In genomic region chr15:77955440-77956403, GRCm38 (mm10) we compare ENCODE assay signal across 8 mouse cellular contexts. TPM values are rescaled to one million over a fixed set of nuclear protein-coding genes. Genes with fewer than 3 reads are reported as not detected.
DNase-seq lines count a peak whose midpoint lies in the region; ATAC-seq and TF ChIP-seq lines count a peak whose summit lies in the region.

No protein-coding gene starts in this region.

- TF ChIP-seq CTCF in kidney, adult 2 months (conservative IDR thresholded peaks at IDR 0.05; ENCODE audit: insufficient read depth, insufficient read length, low read depth, low read length): no peak

- no peaks in the 10 kb centered on the region for H3K9me3 ChIP-seq in embryonic facial prominence, embryonic 11.5 days (replicated peaks; ENCODE audit: control insufficient read depth, low read length)
- H3K9me3 ChIP-seq in intestine, embryonic 16.5 days (ENCODE audit: control insufficient read depth, low read length): no peaks in the 10 kb centered on the region
- no peaks in the 10 kb centered on the region for H3K9me3 ChIP-seq in midbrain, embryonic 13.5 days

- peak overlapping the region; percentile 75 for H3K4me2 ChIP-seq in embryonic facial prominence, embryonic 11.5 days (ENCODE audit: low read depth, low read length)
- H3K4me2 ChIP-seq in intestine, embryonic 16.5 days (ENCODE audit: low read depth, low read length): peak overlapping the region; percentile 96
- peak overlapping the region; percentile 87 for H3K4me2 ChIP-seq in midbrain, embryonic 13.5 days (replicated peaks)

- DNase-seq in kidney, adult 2 months: no peak
- no peak for DNase-seq in kidney, postnatal 14 days
- DNase-seq in adrenal gland, postnatal 25 days: peak; percentile 21
- DNase-seq in embryonic facial prominence, embryonic 11.5 days (ENCODE audit: low spot score): peak; percentile 24
- DNase-seq in thymus, postnatal 0 days (ENCODE audit: low spot score): peak; percentile 29
- DNase-seq in urinary bladder, adult 2 months (ENCODE audit: low spot score): no peak

- no peaks in the 10 kb centered on the region for H3K27me3 ChIP-seq in kidney, adult 2 months (replicated peaks; ENCODE audit: control insufficient read depth, insufficient read depth, low read length)
- peaks cover 9% of the 10 kb centered on the region; the same call in 1 of the 2 replicates for H3K27me3 ChIP-seq in embryonic facial prominence, embryonic 11.5 days (ENCODE audit: control insufficient read depth, insufficient read depth, low read length)
- peaks cover 12% of the 10 kb centered on the region for H3K27me3 ChIP-seq in intestine, embryonic 16.5 days (replicated peaks; ENCODE audit: control insufficient read depth, insufficient read depth, low read length)
- H3K27me3 ChIP-seq in midbrain, embryonic 13.5 days: peaks cover 2% of the 10 kb centered on the region; the same call in 1 of the 2 replicates

- TF ChIP-seq POLR2A in kidney, adult 2 months (IDR thresholded peaks at IDR 0.05; ENCODE audit: low read depth, low read length): no peak

- H3K27ac ChIP-seq in kidney, adult 2 months (ENCODE audit: insufficient read depth, low read depth, low read length): no peak overlapping the region
- H3K27ac ChIP-seq in embryonic facial prominence, embryonic 11.5 days (replicated peaks; ENCODE audit: low read depth, low read length): no peak overlapping the region
- no peak overlapping the region for H3K27ac ChIP-seq in intestine, embryonic 16.5 days (ENCODE audit: low read length)
- H3K27ac ChIP-seq in midbrain, embryonic 13.5 days: peak overlapping the region; percentile 37

- peak overlapping the region; percentile 53 for H3K4me3 ChIP-seq in kidney, adult 2 months (ENCODE audit: insufficient read depth, low read depth, low read length)
- peak overlapping the region; percentile 53 for H3K4me3 ChIP-seq in embryonic facial prominence, embryonic 11.5 days (ENCODE audit: low read depth, low read length)
- H3K4me3 ChIP-seq in intestine, embryonic 16.5 days (ENCODE audit: low read length): peak overlapping the region; percentile 58
- peak overlapping the region; percentile 53 for H3K4me3 ChIP-seq in midbrain, embryonic 13.5 days (replicated peaks)

- ATAC-seq in embryonic facial prominence, embryonic 11.5 days (replicated peaks; ENCODE audit: insufficient number of reproducible peaks, low FRiP score, low TSS enrichment, low read depth): peak; percentile 53
- ATAC-seq in intestine, embryonic 16.5 days: peak; percentile 12; the same call in 1 of the 2 replicates
- peak; percentile 67 for ATAC-seq in midbrain, embryonic 13.5 days

- WGBS in kidney, adult 2 months: 14% methylated on average over 52 of the region's 52 CpGs
- WGBS in embryonic facial prominence, embryonic 11.5 days: 11% methylated on average over 52 of the region's 52 CpGs
- 9% methylated on average over 52 of the region's 52 CpGs for WGBS in intestine, embryonic 16.5 days
- 9% methylated on average over 52 of the region's 52 CpGs for WGBS in midbrain, embryonic 13.5 days

- H3K9ac ChIP-seq in embryonic facial prominence, embryonic 11.5 days (replicated peaks; ENCODE audit: low read length): peak overlapping the region; percentile 46
- peak overlapping the region; percentile 55 for H3K9ac ChIP-seq in intestine, embryonic 16.5 days (ENCODE audit: low read depth, low read length)
- peak overlapping the region; percentile 76 for H3K9ac ChIP-seq in midbrain, embryonic 13.5 days (replicated peaks)

- H3K36me3 ChIP-seq in kidney, adult 2 months (ENCODE audit: control insufficient read depth, insufficient read depth, low read length): peaks cover 3% of the 10 kb centered on the region
- no peaks in the 10 kb centered on the region; the same call in 1 of the 2 replicates for H3K36me3 ChIP-seq in embryonic facial prominence, embryonic 11.5 days (replicated peaks; ENCODE audit: control insufficient read depth, insufficient read depth, low read depth, low read length)
- H3K36me3 ChIP-seq in intestine, embryonic 16.5 days (ENCODE audit: control insufficient read depth, insufficient read depth, low read length): peaks cover 22% of the 10 kb centered on the region
- peaks cover 50% of the 10 kb centered on the region for H3K36me3 ChIP-seq in midbrain, embryonic 13.5 days

- peaks cover 7% of the 10 kb centered on the region; the same call in 1 of the 2 replicates for H3K4me1 ChIP-seq in kidney, adult 2 months (ENCODE audit: control insufficient read depth, insufficient read depth, low read length)
- no peaks in the 10 kb centered on the region for H3K4me1 ChIP-seq in embryonic facial prominence, embryonic 11.5 days (ENCODE audit: control insufficient read depth, insufficient read depth, low read length)
- peaks cover 17% of the 10 kb centered on the region for H3K4me1 ChIP-seq in intestine, embryonic 16.5 days (ENCODE audit: control insufficient read depth, insufficient read depth, low read length)
- peaks cover 33% of the 10 kb centered on the region for H3K4me1 ChIP-seq in midbrain, embryonic 13.5 days (replicated peaks)

RNA-seq across cellular contexts. Expression of gene Foxred2, which starts 0.8 kb away (rescaled TPM):
- polyA plus RNA-seq in kidney, adult 2 months (2012; rRNA removed): 3.8 and 4.1 TPM in 2 replicates
- 2.7 and 4.2 TPM in 2 replicates for total RNA-seq in adrenal gland, postnatal 25 days (2021)
- 4.9 and 8.4 TPM in 2 replicates for polyA plus RNA-seq in embryonic facial prominence, embryonic 11.5 days (2014; fragmentation: Nextera tagmentation; extraction: Ambion mirVana)
- polyA plus RNA-seq in intestine, embryonic 16.5 days (2015; fragmentation: Nextera tagmentation; extraction: Ambion mirVana): 1.8 and 2.0 TPM in 2 replicates
- polyA plus RNA-seq in midbrain, embryonic 13.5 days (2015; fragmentation: Nextera tagmentation; extraction: Ambion mirVana): 6.9 and 8.1 TPM in 2 replicates
- polyA plus RNA-seq in thymus, postnatal 0 days (2015; fragmentation: Nextera tagmentation; extraction: Ambion mirVana): 3.5 TPM in 2 replicates
- polyA plus RNA-seq in urinary bladder, adult 2 months (2012; rRNA removed): 5.2 and 5.5 TPM in 2 replicates

RNA-seq across cellular contexts. Expression of gene Eif3d, which starts 14.9 kb away (rescaled TPM):
- polyA plus RNA-seq in kidney, adult 2 months (2012; rRNA removed): 98.8 and 132 TPM in 2 replicates
- total RNA-seq in adrenal gland, postnatal 25 days (2021): 140 and 156 TPM in 2 replicates
- 246 and 247 TPM in 2 replicates for polyA plus RNA-seq in embryonic facial prominence, embryonic 11.5 days (2014; fragmentation: Nextera tagmentation; extraction: Ambion mirVana)
- 166 and 186 TPM in 2 replicates for polyA plus RNA-seq in intestine, embryonic 16.5 days (2015; fragmentation: Nextera tagmentation; extraction: Ambion mirVana)
- 204 and 210 TPM in 2 replicates for polyA plus RNA-seq in midbrain, embryonic 13.5 days (2015; fragmentation: Nextera tagmentation; extraction: Ambion mirVana)
- polyA plus RNA-seq in thymus, postnatal 0 days (2015; fragmentation: Nextera tagmentation; extraction: Ambion mirVana): 157 and 184 TPM in 2 replicates
- 122 TPM in 2 replicates for polyA plus RNA-seq in urinary bladder, adult 2 months (2012; rRNA removed)

RNA-seq across cellular contexts. Expression of gene Txn2, which starts 26.9 kb away (rescaled TPM):
- polyA plus RNA-seq in kidney, adult 2 months (2012; rRNA removed): 396 and 408 TPM in 2 replicates
- 483 and 599 TPM in 2 replicates for total RNA-seq in adrenal gland, postnatal 25 days (2021)
- 239 and 248 TPM in 2 replicates for polyA plus RNA-seq in embryonic facial prominence, embryonic 11.5 days (2014; fragmentation: Nextera tagmentation; extraction: Ambion mirVana)
- 357 and 388 TPM in 2 replicates for polyA plus RNA-seq in intestine, embryonic 16.5 days (2015; fragmentation: Nextera tagmentation; extraction: Ambion mirVana)
- 227 and 234 TPM in 2 replicates for polyA plus RNA-seq in midbrain, embryonic 13.5 days (2015; fragmentation: Nextera tagmentation; extraction: Ambion mirVana)
- 213 and 231 TPM in 2 replicates for polyA plus RNA-seq in thymus, postnatal 0 days (2015; fragmentation: Nextera tagmentation; extraction: Ambion mirVana)
- polyA plus RNA-seq in urinary bladder, adult 2 months (2012; rRNA removed): 147 and 157 TPM in 2 replicates

Comparison
In these comparisons a context has a peak if more than half of its experiments do, and no peak if none do; other contexts are left out.
1. DNase-seq: peak in adrenal gland, postnatal 25 days (single experiment), embryonic facial prominence, embryonic 11.5 days (single experiment) and thymus, postnatal 0 days (single experiment); none in kidney, adult 2 months (single experiment), kidney, postnatal 14 days (single experiment) and urinary bladder, adult 2 months (single experiment).
2. ATAC-seq: peak in every context shown above with its lines; median percentile 67 in midbrain, embryonic 13.5 days; 53 in embryonic facial prominence, embryonic 11.5 days; 12 in intestine, embryonic 16.5 days.
3. Peak in every context shown above with its lines, with median percentiles within 50 percentile points of each other: H3K4me3 ChIP-seq, H3K4me2 ChIP-seq and H3K9ac ChIP-seq.